Mouse (Mus musculus): ENCODE measurements around the gene Aven.

Aven gene

DNA sequence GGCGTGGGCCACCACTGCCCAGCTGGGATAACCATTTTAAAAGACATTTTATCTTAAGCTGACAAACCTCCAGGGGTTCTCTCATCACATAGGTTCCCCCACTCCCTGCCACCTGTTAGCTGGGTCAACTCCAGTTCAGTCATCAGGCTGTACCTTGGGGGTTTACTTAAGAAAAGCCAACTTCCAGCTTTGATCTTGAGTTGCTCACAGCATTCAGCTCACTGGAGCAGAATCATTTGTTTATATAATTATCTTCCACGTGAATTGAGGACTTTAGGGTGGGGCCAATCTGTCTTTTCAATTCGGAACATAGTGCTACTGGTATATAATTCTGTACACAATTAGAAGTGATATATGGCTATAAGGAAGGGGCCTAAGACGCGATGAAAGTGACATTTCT is 1.1 kb upstream of the Aven start:
- DNase-seq = no peak

DNA sequence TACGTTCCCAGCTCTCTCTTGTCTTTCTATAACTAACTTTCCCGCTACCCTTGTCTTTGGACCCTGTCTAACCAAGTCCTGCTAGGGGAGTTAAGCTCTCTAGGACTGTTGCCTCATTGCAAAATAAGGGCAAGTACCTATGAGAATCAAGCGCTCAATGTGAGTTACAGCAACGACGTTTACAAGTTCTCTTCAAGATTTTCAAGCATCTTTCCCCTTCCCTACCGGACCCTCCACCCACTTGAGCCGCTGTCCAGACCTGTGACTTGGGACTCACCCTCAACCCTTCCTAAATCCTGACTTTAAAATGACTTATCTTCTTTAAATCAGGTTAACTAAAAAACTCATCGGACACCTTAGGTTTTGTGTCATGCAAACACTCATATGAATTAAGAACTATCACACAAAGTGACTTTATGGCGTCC is 321 bp upstream of the Aven start:
- no peak for DNase-seq

GRCm38 (mm10) chr2:112493539-112494260 is 936 bp downstream of the Aven start:
- DNase-seq = no peak

GRCm38 (mm10) chr2:112497851-112498250 is 5.1 kb downstream of the Aven start:
- no peak for DNase-seq

GRCm38 (mm10) chr2:112501209-112501608 is 8.4 kb downstream of the Aven start:
- DNase-seq = peak; percentile 75

- DNase-seq = no peak
These were observed 11.2 kb downstream of the Aven start for GRCm38 (mm10) chr2:112503978-112504377.

DNA sequence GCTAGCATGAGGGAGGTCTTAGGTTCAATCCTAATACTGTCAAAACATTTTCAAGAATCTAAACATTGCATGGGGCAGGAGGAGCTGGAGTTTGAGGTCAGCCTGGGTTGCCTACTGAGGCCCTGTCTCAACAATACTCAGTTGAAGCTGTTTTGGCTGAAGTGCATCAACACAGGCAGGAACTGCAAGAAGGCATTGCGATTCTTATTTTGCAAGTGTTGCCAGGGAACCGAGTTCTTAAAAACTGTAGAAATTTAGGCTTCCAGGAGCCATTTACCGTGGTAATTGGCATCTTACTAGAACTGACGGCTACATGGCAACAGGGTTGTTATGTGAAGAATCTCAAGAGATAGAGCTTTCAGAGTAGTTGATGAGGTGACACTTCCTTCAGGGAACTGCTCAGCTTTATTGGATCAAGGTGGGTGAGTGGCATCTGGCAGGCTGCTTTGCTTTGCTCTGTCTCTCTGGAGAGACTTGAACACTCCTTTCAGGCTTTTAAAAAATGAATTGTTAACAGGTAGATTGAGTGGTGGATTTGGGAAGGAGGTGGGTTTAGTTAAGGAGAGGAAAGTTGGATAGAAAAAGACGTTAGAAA is 14.2 kb downstream of the Aven start:
- DNase-seq = no peak

GRCm38 (mm10) chr2:112507444-112507843 is 14.7 kb downstream of the Aven start:
- no peak for DNase-seq

DNA sequence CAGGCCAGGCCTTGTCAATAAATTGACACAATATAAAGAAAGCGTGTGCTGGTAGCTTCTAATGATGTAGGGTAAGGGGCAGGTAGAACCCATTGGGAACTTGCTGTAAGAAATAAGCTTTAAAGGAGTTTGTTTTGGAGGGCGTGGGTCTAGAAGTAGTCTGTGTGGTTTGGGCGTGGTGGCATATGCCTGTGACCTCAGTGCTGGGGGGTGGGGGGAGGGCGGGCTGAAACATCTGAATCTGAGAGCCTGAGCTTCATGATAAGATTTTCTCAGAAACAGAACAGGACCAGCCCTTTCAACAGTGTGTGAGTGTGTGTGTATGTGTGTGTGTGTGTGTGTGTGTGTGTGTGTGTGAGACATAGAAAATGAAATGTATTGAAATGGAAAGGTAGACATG is 17.4 kb downstream of the Aven start:
- no peak for DNase-seq

- DNase-seq = no peak
These were observed 20.3 kb downstream of the Aven start for GRCm38 (mm10) chr2:112513036-112513435.

DNA sequence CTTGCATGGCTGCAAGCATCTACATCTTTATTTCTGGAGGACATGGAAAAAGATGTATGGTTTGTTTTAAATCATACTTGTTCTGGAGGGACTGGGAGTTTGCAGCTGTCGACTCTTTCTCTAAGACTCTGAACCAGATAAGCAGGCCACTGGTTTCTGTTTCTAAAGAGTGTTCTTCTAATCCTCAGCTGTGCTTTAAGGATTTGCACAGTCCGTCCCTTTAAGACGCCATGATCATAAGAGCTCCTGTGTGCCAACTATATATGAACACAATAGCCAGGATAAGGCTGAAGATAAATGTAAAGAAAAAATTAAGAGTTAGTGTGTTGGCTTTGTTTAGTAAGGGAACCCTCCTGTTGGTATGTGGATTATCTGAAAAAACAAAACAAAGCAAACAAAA is 24.0 kb downstream of the Aven start:
- no peak for DNase-seq

GRCm38 (mm10) chr2:112517218-112517617 is 24.5 kb downstream of the Aven start:
- DNase-seq = no peak

GRCm38 (mm10) chr2:112518541-112518940 is 25.8 kb downstream of the Aven start:
- DNase-seq = no peak

- peak; percentile 16 for DNase-seq
These were observed 28.0 kb downstream of the Aven start for GRCm38 (mm10) chr2:112520526-112521482.

DNA sequence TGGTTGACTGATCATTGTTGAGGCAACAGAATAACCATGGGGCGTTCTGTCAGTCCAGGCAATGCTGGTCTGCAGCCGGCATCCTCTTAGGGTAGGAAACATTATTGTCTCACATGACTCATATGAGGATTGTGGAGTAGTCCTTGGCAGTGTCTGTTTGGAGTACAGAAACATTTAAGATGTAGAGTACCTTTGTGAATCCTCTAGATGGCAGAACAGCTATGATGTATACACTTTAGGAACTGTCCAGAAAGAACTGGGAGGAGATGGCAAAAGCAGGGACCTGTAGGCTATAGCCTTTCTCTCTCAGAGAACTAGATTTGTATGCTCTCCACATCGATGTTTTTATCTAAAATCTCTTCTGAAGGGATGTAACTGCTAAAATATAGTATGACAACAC is 34.2 kb downstream of the Aven start:
- DNase-seq = no peak

- DNase-seq = no peak
These were observed 40.2 kb downstream of the Aven start for GRCm38 (mm10) chr2:112532812-112533496.

DNA sequence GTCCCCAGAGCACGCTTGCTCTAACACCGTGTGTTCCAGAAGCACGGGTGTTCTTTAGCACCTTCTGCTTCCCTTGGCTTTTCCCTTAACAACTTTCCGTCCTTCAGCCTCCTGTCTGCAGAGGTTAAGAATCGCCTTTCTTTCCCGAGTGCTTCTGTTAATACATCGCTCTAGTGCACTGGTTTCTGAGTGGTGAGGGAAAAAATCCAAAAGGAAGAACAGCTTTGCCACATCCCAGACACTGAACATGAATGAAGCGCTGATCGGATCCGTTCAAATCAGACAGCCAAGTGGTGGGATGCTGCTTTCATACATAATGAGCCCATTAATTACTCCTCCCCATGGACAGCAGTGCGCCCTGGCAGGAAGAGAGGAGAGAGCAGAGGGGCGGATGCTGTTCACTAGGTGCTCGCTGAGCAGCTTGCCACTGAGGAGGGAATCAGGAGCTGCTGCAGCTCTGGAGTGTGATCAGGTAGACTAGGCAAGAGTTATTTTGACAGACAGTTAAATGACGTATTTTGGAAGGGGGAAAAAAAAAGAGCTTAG is 42.0 kb downstream of the Aven start:
- DNase-seq = no peak

GRCm38 (mm10) chr2:112538783-112539182 is 46.0 kb downstream of the Aven start:
- no peak for DNase-seq

DNA sequence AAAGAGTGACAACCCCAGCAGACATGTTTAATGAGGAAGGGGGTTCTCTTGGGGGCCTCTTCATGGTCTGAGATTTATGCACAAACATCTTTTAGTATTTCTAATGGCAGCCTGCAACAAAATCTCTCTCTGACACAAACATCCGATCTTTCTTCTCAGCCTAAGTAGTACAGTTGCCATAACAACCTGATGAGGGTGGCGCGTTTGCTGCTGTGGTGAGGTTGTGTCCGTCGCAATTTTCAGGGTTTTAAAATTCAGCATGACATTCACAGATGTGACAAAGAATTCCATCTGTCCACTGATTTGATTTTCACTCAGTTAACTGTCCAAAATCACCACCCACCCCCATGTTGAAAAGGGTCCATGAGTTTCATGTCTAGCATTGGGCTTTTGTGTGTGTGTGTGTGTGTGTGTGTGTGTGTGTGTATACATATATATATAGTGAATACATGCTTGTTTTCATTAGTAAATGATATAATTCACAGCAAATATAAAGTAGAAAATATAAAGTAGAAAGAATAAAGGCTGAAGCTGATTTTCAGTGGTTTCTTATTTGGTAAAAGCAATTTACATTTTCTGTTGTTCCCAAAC is 49.0 kb downstream of the Aven start:
- no peak for DNase-seq

DNA sequence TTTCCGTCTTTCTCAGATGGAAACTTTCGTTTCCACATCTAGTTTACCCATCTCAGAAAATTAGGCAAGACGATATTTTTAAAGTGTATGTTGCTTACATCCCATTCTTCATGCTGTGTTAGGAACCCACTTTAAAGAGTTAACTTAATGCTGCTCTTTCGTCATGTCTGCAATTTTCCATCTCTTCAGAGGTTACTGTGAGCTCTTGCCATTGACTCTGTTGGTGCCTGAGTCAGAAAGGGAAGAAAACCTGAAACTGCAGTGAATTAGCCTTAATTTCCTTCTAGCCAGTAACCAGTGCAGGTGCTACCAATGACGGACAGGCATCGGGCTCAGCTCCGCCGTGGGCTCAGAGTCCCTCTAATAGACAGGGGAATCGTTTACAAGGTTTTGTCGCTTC is 63.8 kb downstream of the Aven start:
- DNase-seq = no peak

- DNase-seq = no peak
These were observed 64.7 kb downstream of the Aven start for GRCm38 (mm10) chr2:112557453-112557852.

DNA sequence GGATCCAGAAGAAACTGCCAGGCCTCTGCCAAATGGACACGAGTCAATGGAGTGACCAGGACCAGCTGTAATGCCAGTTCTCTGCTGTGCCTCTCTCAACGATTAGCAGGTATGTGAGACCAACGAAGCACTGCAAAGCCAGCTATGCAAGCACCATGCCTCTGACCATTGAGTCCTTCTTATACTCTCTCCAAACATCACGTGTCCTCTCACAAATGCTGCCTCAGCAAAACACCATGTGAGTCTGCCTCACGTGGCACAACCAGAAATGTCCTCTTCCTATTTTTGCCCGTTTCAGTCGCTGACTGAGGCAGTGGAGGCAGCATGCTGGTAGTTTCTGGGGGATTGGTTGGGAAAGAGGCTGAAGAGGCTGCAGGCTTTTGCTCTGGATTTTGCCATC is 68.8 kb downstream of the Aven start:
- DNase-seq = no peak

Measured in thymus, postnatal 4 days (tissue).